Mouse (Mus musculus): ENCODE data around the gene Gm4070.
"Not testable (repeated sequence)": the region's sequence is repeated elsewhere in the genome, so short reads cannot be mapped to it uniquely, and the experiment has no call there.

Gene Gm4070

GRCm38 (mm10) chr7:105953812-105954211 lies at the start of gene Gm4070:
Gm4070 (minus strand) TSS chr7:105953967.
- not testable (repeated sequence) for DNase-seq (ENCODE audit: low read depth in 2 of 2, low spot score in 2 of 2)

- not testable (repeated sequence) for DNase-seq (ENCODE audit: low read depth in 2 of 2, low spot score in 2 of 2)
Measured at GRCm38 (mm10) chr7:105954540-105954939, 773 bp upstream of the Gm4070 start.

DNA sequence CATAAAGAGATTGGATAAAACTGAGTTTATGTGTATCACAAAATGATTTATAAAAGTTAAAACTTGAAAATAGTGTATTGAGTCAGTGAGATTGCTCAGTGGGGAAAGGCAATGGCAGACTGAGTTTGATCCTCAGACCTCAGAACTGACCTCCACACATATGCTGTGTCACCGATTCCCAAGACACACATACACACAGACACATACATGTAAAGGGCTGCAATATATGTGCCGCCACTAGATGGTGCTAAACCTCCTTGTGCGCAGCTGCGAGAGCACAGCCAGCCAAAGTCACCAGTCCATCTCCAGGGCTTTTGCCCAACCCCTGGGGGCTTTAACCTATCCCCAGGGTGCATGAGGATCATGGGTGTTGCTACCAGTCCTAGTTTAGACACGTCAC lies 1.4 kb downstream of the Gm4070 start:
- not testable (repeated sequence) for DNase-seq (ENCODE audit: low read depth in 2 of 2, low spot score in 2 of 2)

GRCm38 (mm10) chr7:105945238-105945637 lies 8.5 kb downstream of the Gm4070 start:
- DNase-seq (ENCODE audit: low read depth in 2 of 2, low spot score in 2 of 2): not testable (repeated sequence)

- DNase-seq (ENCODE audit: low read depth in 2 of 2, low spot score in 2 of 2): not testable (repeated sequence)
Measured at GRCm38 (mm10) chr7:105932132-105932531, 21.6 kb downstream of the Gm4070 start.

- DNase-seq (ENCODE audit: low read depth in 2 of 2, low spot score in 2 of 2): not testable (repeated sequence)
Measured at GRCm38 (mm10) chr7:105883588-105884336, 70.0 kb downstream of the Gm4070 start.

DNA sequence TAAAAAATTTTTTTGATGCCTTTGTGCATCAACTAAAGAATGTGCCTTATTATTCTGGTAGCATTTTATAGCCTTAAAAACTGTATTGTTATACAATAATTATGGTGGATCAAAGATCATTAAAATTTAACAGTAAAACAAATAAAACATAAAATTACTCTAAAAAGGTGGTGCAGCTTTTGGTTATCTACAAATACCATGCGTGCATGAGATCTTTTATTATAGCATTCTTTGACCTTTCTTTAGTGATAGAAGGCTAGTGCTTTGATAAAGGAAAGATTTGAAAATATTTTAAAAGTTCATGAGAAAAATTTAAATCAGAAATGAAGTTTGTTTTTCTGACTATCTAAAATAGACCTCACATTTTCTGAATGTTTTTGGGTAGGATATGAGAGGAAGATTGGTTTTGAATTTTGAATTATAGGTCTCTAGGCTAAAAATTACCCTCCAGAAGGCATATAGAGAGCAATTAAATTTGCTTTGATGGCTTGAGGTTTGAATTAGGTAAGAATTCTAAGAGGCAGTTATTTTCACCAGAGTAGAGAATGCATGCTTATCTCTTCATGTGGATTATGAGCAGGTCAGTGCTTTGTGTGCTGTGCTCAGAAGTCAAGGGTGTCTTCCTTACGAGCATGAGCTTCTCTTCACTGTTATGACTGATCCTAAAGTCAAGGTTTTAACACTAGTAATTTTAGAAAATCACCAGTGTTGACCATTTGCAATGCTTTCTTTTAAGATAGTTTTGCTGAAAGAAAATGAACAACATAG lies 73.9 kb downstream of the Gm4070 start:
- not testable (repeated sequence) for DNase-seq (ENCODE audit: low read depth in 2 of 2, low spot score in 2 of 2)

GRCm38 (mm10) chr7:105855718-105856560 lies 97.8 kb downstream of the Gm4070 start:
- DNase-seq (ENCODE audit: low read depth in 2 of 2, low spot score in 2 of 2): not testable (repeated sequence)

Data from CD8-positive naive resting alpha-beta T cell, adult 2 months (primary cell).